Mouse (Mus musculus): ENCODE data around the gene Slf2. TPM values are rescaled to one million over a fixed set of nuclear protein-coding genes. Genes with fewer than 3 reads are reported as not detected.

Slf2 gene
- total and polyA plus RNA-seq, 3 experiments = 20.6 to 22.9 (median 22.6) TPM

DNA sequence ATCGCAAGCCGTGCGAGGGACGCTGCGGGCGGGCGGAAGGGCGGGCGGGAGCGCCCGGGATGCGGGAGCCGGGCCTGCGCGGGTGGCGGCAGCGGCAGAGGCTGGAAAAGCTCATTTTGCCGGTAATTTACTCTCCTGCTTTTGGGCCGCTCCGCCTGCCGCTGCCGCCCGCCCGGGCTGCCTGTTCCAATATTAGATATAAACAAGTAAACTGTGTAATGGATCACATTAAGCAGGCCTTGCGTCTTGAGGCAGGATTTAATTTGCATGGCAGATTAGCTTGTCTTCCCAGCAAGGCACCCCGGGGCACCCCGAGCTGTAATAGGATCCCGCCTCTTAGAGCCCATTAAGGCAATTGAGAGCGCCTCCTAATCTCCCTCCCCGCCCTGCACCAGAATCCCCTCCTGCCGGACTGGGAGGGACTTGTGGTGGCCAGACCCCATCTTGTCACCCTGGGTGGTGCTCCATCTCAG lies 48.4 kb upstream of the Slf2 start:
- in situ Hi-C loops (cut with MboI; ENCODE audit: low pct_ligation_motif_present, low pct_unique_long_range_greater_than_20kb, low sequenced_read_pairs) (loop anchor here (25.0 kb wide), 1 partner anchor 120 kb away; the partner anchor contains the start of gene Pax2), dilution Hi-C loops (cut with MboI; ENCODE audit: extremely low pct_ligation_motif_present, extremely low pct_unique_long_range_greater_than_20kb, low sequenced_read_pairs) (no loop called here)
- no peaks in the 10 kb centered on the region for H3K79me2 ChIP-seq (replicated peaks; ENCODE audit: control insufficient read depth, extremely low read depth, insufficient read depth, poor library complexity, severe bottlenecking)
- no peak overlapping the region for H3K4me2 ChIP-seq (ENCODE audit: insufficient read depth, low read depth, poor library complexity, severe bottlenecking)
- peaks cover 0 to 3% of the 10 kb centered on the region in 2 experiments; a peak in 2 of 4 replicates for H3K4me1 ChIP-seq (ENCODE audit: control insufficient read depth in 1 of 2, insufficient read depth in 2 of 2)
- H3K27me3 ChIP-seq (replicated peaks) = peaks cover 45% of the 10 kb centered on the region
- no peak for DNase-seq (ENCODE audit: extremely low read depth)
- no peaks in the 10 kb centered on the region for H3K36me3 ChIP-seq (replicated peaks in 1 of 2; ENCODE audit: control insufficient read depth in 1 of 2, insufficient read depth in 1 of 2, low read length in 1 of 2)
- no peak overlapping the region for H3K27ac ChIP-seq (ENCODE audit: insufficient read depth, low read depth)
- TF ChIP-seq KAT2A (IDR thresholded peaks at IDR 0.05; ENCODE audit: insufficient replicate concordance, low read length) (no peak), TCF12 (IDR thresholded peaks at IDR 0.05; ENCODE audit: low read depth, low read length) (no peak)
- no peaks in the 10 kb centered on the region for H3K9me3 ChIP-seq (replicated peaks; ENCODE audit: low read length)
- H3K4me3 ChIP-seq (replicated peaks in 1 of 3; ENCODE audit: low read depth in 2 of 3, low read length in 2 of 3, poor library complexity in 1 of 3) = no peak overlapping the region
- H3K9ac ChIP-seq (ENCODE audit: insufficient read depth, low read depth) = no peak overlapping the region

DNA sequence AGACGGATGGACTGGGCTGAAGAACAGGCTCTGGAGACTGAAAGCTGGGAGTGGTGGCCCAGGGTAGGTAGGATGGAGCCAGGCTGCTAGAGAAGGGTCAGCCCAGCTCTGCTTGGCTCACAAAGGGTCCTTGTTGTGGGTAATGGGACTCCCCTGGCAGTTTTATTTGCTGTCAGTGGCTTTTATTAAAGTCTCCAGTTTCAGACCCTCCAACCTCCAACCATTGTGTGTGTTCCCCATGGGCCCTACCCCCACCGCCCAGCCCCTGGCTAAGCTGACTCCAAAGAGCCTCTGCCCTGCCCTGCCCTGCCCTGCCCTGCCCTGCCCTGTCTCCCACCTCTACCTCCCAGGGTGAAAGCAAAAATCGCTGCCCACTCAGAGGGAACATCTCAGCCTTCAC lies 46.6 kb upstream of the Slf2 start:
- dilution Hi-C loops (cut with MboI; ENCODE audit: extremely low pct_ligation_motif_present, extremely low pct_unique_long_range_greater_than_20kb, low sequenced_read_pairs) = no loop called here
- Histone ChIP-seq H3K79me2 (replicated peaks; ENCODE audit: control insufficient read depth, extremely low read depth, insufficient read depth, poor library complexity, severe bottlenecking) (no peaks in the 10 kb centered on the region), H3K27ac (ENCODE audit: insufficient read depth, low read depth) (no peak overlapping the region)

GRCm38 (mm10) chr19:44886475-44886874 lies 44.5 kb upstream of the Slf2 start:
- dilution Hi-C loops (cut with MboI; ENCODE audit: extremely low pct_ligation_motif_present, extremely low pct_unique_long_range_greater_than_20kb, low sequenced_read_pairs) (no loop called here), in situ Hi-C loops (cut with MboI; ENCODE audit: low pct_ligation_motif_present, low pct_unique_long_range_greater_than_20kb, low sequenced_read_pairs) (loop anchor here (25.0 kb wide), 1 partner anchor 124 kb away; the partner anchor contains the start of gene Pax2)
- peaks cover 3 to 7% of the 10 kb centered on the region in 2 experiments; a peak in 3 of 4 replicates for H3K4me1 ChIP-seq (ENCODE audit: control insufficient read depth in 1 of 2, insufficient read depth in 2 of 2)
- peaks cover 69% of the 10 kb centered on the region for H3K27me3 ChIP-seq (replicated peaks)
- DNase-seq (ENCODE audit: extremely low read depth) = no peak
- H3K79me2 ChIP-seq (replicated peaks; ENCODE audit: control insufficient read depth, extremely low read depth, insufficient read depth, poor library complexity, severe bottlenecking) = no peaks in the 10 kb centered on the region
- no peaks in the 10 kb centered on the region for H3K36me3 ChIP-seq (replicated peaks in 1 of 2; ENCODE audit: control insufficient read depth in 1 of 2, insufficient read depth in 1 of 2, low read length in 1 of 2)
- no peaks in the 10 kb centered on the region for H3K9me3 ChIP-seq (replicated peaks; ENCODE audit: low read length)
- no peak overlapping the region for H3K4me2 ChIP-seq (ENCODE audit: insufficient read depth, low read depth, poor library complexity, severe bottlenecking)
- no peak for TF ChIP-seq USF1 (IDR thresholded peaks at IDR 0.05; ENCODE audit: low read depth, low read length)
- TF ChIP-seq MAZ (IDR thresholded peaks at IDR 0.05; ENCODE audit: low read depth, low read length) = no peak
- no peak for TF ChIP-seq UBTF (IDR thresholded peaks at IDR 0.05; ENCODE audit: low read depth, low read length)
- TF ChIP-seq NRF1 (IDR thresholded peaks at IDR 0.05; ENCODE audit: low read depth, low read length) = no peak
- TF ChIP-seq POLR2AphosphoS2 (IDR thresholded peaks at IDR 0.05; ENCODE audit: low read depth, low read length) = no peak
- no peak for TF ChIP-seq MYC (IDR thresholded peaks at IDR 0.05; ENCODE audit: low read depth, low read length)
- no peak for TF ChIP-seq RAD21 (IDR thresholded peaks at IDR 0.05; ENCODE audit: low read depth, low read length)
- TF ChIP-seq E2F4 (IDR thresholded peaks at IDR 0.05; ENCODE audit: insufficient replicate concordance, low read depth, low read length) = no peak
- TF ChIP-seq HCFC1 (IDR thresholded peaks at IDR 0.05; ENCODE audit: low read depth, low read length) = no peak
- no peak for TF ChIP-seq CHD2 (IDR thresholded peaks at IDR 0.05; ENCODE audit: low read length)
- no peak for TF ChIP-seq JUND (conservative IDR thresholded peaks at IDR 0.05; ENCODE audit: low read depth, low read length)
- TF ChIP-seq BHLHE40 (IDR thresholded peaks at IDR 0.05; ENCODE audit: low read depth, low read length) = no peak
- TF ChIP-seq MAX (IDR thresholded peaks at IDR 0.05; ENCODE audit: low read length) = no peak
- no peak for TF ChIP-seq CHD1 (IDR thresholded peaks at IDR 0.05; ENCODE audit: low read depth, low read length)
- no peak overlapping the region for H3K9ac ChIP-seq (ENCODE audit: insufficient read depth, low read depth)
- no peak overlapping the region for H3K4me3 ChIP-seq (replicated peaks in 1 of 3; ENCODE audit: low read depth in 2 of 3, low read length in 2 of 3, poor library complexity in 1 of 3)
- no peak overlapping the region for H3K27ac ChIP-seq (ENCODE audit: insufficient read depth, low read depth)

More for the DNA sequence above, 46.6 kb upstream of the Slf2 start:
- H3K27me3 ChIP-seq (replicated peaks) = peaks cover 56% of the 10 kb centered on the region
- H3K9me3 ChIP-seq (replicated peaks; ENCODE audit: low read length) = no peaks in the 10 kb centered on the region
- TF ChIP-seq KAT2A (IDR thresholded peaks at IDR 0.05; ENCODE audit: insufficient replicate concordance, low read length) (no peak), POLR2AphosphoS2 (IDR thresholded peaks at IDR 0.05; ENCODE audit: low read depth, low read length) (no peak)
- no peaks in the 10 kb centered on the region for H3K36me3 ChIP-seq (replicated peaks in 1 of 2; ENCODE audit: control insufficient read depth in 1 of 2, insufficient read depth in 1 of 2, low read length in 1 of 2)
- no peak for DNase-seq (ENCODE audit: extremely low read depth)
- in situ Hi-C loops (cut with MboI; ENCODE audit: low pct_ligation_motif_present, low pct_unique_long_range_greater_than_20kb, low sequenced_read_pairs) = loop anchor here (25.0 kb wide), 1 partner anchor 122 kb away; the partner anchor contains the start of gene Pax2
- H3K9ac ChIP-seq (ENCODE audit: insufficient read depth, low read depth) = no peak overlapping the region
- H3K4me1 ChIP-seq (ENCODE audit: control insufficient read depth in 1 of 2, insufficient read depth in 2 of 2) = peaks cover 3 to 7% of the 10 kb centered on the region in 2 experiments; a peak in 3 of 4 replicates
- H3K4me3 ChIP-seq (replicated peaks in 1 of 3; ENCODE audit: low read depth in 2 of 3, low read length in 2 of 3, poor library complexity in 1 of 3) = no peak overlapping the region
- no peak overlapping the region for H3K4me2 ChIP-seq (ENCODE audit: insufficient read depth, low read depth, poor library complexity, severe bottlenecking)
